Mouse (Mus musculus) cortical plate, adult 2 months (tissue): ENCODE measurements at regions not wholly inside any gene's neighbourhood (a gene's known extent, or its start where the extent isn't known, plus 50 kb on each side); places are given as distances from the start of the nearest gene placed in this dataset.

Source experiments
- H3K27ac ChIP-seq: fragments of 200-500 bp; 2 replicates; pipeline ENCODE4 v1.5.1; 2012; ENCODE audit warnings: low read length, control low read depth, inconsistent platforms; ENCODE audit not compliant: insufficient read depth
- H3K4me1 ChIP-seq: fragments of 200-500 bp; 2 replicates; pipeline ENCODE4 v1.6.1; 2011; ENCODE audit warnings: low read length; ENCODE audit not compliant: control insufficient read depth, insufficient read depth
- H3K4me3 ChIP-seq: fragments of 200-500 bp; 2 replicates; pipeline ENCODE4 v1.5.1; 2011; ENCODE audit warnings: mild to moderate bottlenecking, low read length, control low read depth; ENCODE audit not compliant: insufficient read depth
- CTCF ChIP-seq: fragments of 200-500 bp; IDR thresholded peaks from 2 replicates; pipeline ENCODE4 v1.5.1; 2011; ENCODE audit warnings: mild to moderate bottlenecking, control low read depth, low read length; ENCODE audit not compliant: insufficient read depth; ENCODE audit errors: extremely low read depth
- POLR2A ChIP-seq: fragments of 200-500 bp; IDR thresholded peaks from 2 replicates; pipeline ENCODE4 v1.6.1; 2011; ENCODE audit warnings: mild to moderate bottlenecking, low read length, control low read depth; ENCODE audit not compliant: insufficient read depth; ENCODE audit errors: extremely low read depth

- TF ChIP-seq POLR2A = no peak
- no peak for TF ChIP-seq CTCF
- Histone ChIP-seq H3K27ac (no peak overlapping the region), H3K4me3 (no peak overlapping the region), H3K4me1 (no peaks in the 10 kb centered on the region)
These were observed 192.5 kb downstream of the Xxylt1 start for GRCm38 (mm10) chr16:30888556-30889323.

GRCm38 (mm10) chr16:30892606-30893005, 188.6 kb downstream of the Xxylt1 start:
- TF ChIP-seq CTCF (no peak), POLR2A (no peak)
- Histone ChIP-seq H3K4me3 (no peak overlapping the region), H3K27ac (no peak overlapping the region), H3K4me1 (no peaks in the 10 kb centered on the region)

GRCm38 (mm10) chr16:30894086-30894485, 187.1 kb downstream of the Xxylt1 start:
- TF ChIP-seq POLR2A (no peak), CTCF (no peak)
- Histone ChIP-seq H3K27ac (no peak overlapping the region), H3K4me3 (no peak overlapping the region), H3K4me1 (no peaks in the 10 kb centered on the region)

- H3K27ac ChIP-seq = no peak overlapping the region
- TF ChIP-seq CTCF (no peak), POLR2A (no peak)
- H3K4me1 ChIP-seq = no peaks in the 10 kb centered on the region
- no peak overlapping the region for H3K4me3 ChIP-seq
These were observed 186.2 kb downstream of the Xxylt1 start for GRCm38 (mm10) chr16:30895021-30895420.

GRCm38 (mm10) chr16:30897371-30897770, 183.9 kb downstream of the Xxylt1 start:
- H3K4me3 ChIP-seq = no peak overlapping the region
- TF ChIP-seq CTCF (no peak), POLR2A (no peak)
- no peak overlapping the region for H3K27ac ChIP-seq
- H3K4me1 ChIP-seq = no peaks in the 10 kb centered on the region

- Histone ChIP-seq H3K27ac (no peak overlapping the region), H3K4me3 (no peak overlapping the region), H3K4me1 (no peaks in the 10 kb centered on the region)
- TF ChIP-seq POLR2A = no peak
- no peak for TF ChIP-seq CTCF
These were observed 181.1 kb downstream of the Xxylt1 start for GRCm38 (mm10) chr16:30900121-30900520.

GRCm38 (mm10) chr16:30901309-30901708, 179.9 kb downstream of the Xxylt1 start:
- Histone ChIP-seq H3K4me3 (no peak overlapping the region), H3K4me1 (no peaks in the 10 kb centered on the region), H3K27ac (no peak overlapping the region)
- TF ChIP-seq CTCF = no peak
- TF ChIP-seq POLR2A = no peak
